Mouse (Mus musculus) kidney, adult 2 months (tissue): ENCODE measurements around the gene Trp53tg5. TPM values are rescaled to one million over a fixed set of nuclear protein-coding genes. Genes with fewer than 3 reads are reported as not detected.

Experiments used
- DNase-seq: peaks from one replicate; pipeline ENCODE4 v3.0.0; 2021
- H3K27ac ChIP-seq: fragments of 200-500 bp; 2 replicates; pipeline ENCODE4 v1.5.1; 2012; ENCODE audit warnings: low read depth, low read length, control low read depth, inconsistent platforms; ENCODE audit not compliant: insufficient read depth
- H3K27me3 ChIP-seq: fragments of 200-500 bp; replicated peaks from 2 replicates; pipeline ENCODE4 v1.6.1; 2012; ENCODE audit warnings: mild to moderate bottlenecking, moderate library complexity, low read length, inconsistent platforms; ENCODE audit not compliant: control insufficient read depth, insufficient read depth
- H3K36me3 ChIP-seq: fragments of 200-500 bp; 2 replicates; pipeline ENCODE4 v1.6.1; 2012; ENCODE audit warnings: mild to moderate bottlenecking, moderate library complexity, low read length, inconsistent platforms; ENCODE audit not compliant: control insufficient read depth, insufficient read depth
- H3K4me1 ChIP-seq: fragments of 200-500 bp; 2 replicates; pipeline ENCODE4 v1.6.1; 2011; ENCODE audit warnings: low read length; ENCODE audit not compliant: control insufficient read depth, insufficient read depth
- H3K4me3 ChIP-seq: fragments of 200-500 bp; 2 replicates; pipeline ENCODE4 v1.5.1; 2011; ENCODE audit warnings: mild to moderate bottlenecking, low read depth, low read length, control low read depth; ENCODE audit not compliant: insufficient read depth
- CTCF ChIP-seq: fragments of 200-500 bp; conservative IDR thresholded peaks from 2 replicates; pipeline ENCODE4 v1.5.1; 2011; ENCODE audit warnings: low read depth, mild to moderate bottlenecking, control low read depth, low read length, moderate library complexity, mixed read lengths; ENCODE audit not compliant: insufficient read depth, insufficient read length
- POLR2A ChIP-seq: fragments of 200-500 bp; IDR thresholded peaks from one replicate; pipeline ENCODE4 v1.6.1; 2011; ENCODE audit warnings: low read depth, low read length, control low read depth
- WGBS: fragments of 180-500 bp; shearing (Covaris S2); methylation state at CpG from one replicate; pipeline ENCODE4 v1.1.7; 2018; 5-methylcytosine and 5-hydroxymethylcytosine counted together
- polyA plus RNA-seq: library from polyadenylated mRNA; depleted of rRNA; stranded (reverse); fragments of >200 nt; gene quantifications from 2 replicates; pipeline ENCODE4 v1.2.3, GENCODE M21; 2012

Gene Trp53tg5
- polyA plus RNA-seq, 1 experiment, result not detected

DNA sequence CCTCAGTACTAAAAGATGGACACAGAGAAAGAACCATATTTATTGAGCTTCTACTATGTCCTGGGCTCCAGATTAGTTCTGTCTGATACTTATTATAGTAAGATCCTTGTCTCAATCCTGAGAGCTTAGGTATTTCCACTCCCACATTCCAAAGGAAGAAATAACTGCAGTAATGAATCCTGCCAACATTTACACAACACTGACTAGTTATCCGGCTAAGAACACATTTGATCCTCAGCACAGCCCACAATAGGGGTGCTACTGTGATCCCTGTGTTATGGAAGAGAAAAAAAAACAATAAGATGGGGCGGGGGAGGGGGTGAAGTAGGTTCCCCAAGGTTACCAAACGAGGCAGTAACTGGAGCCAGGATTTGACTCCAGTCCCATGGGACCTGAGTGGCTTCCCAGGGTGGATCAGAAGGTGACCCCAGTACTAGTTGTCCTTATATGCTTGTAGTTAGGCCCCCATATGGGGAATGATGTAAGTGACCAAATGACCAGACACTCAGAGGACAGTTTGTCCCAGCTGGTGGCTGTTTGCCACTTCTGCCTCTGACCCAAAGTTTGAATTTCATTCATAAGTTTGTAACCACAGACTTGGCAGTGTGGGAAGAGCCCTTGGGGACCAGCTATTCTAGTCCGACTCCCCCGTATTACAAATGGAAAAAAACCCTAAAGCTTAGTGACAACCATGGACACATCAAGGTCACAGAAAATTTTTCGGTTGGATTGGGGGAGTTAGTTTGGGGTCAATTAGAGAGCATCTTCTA is 17.9 kb downstream of the Trp53tg5 start:
- 30% methylated on average over 6 of the region's 6 CpGs for WGBS
- H3K4me3 ChIP-seq, result no peak overlapping the region
- peak overlapping the region; percentile 99 for H3K27ac ChIP-seq
- H3K27me3 ChIP-seq, result no peaks in the 10 kb centered on the region
- H3K36me3 ChIP-seq, result no peaks in the 10 kb centered on the region
- H3K4me1 ChIP-seq, result peaks cover 46% of the 10 kb centered on the region
- no peak for TF ChIP-seq CTCF
- no peak for TF ChIP-seq POLR2A
- peak; percentile 65 for DNase-seq

DNA sequence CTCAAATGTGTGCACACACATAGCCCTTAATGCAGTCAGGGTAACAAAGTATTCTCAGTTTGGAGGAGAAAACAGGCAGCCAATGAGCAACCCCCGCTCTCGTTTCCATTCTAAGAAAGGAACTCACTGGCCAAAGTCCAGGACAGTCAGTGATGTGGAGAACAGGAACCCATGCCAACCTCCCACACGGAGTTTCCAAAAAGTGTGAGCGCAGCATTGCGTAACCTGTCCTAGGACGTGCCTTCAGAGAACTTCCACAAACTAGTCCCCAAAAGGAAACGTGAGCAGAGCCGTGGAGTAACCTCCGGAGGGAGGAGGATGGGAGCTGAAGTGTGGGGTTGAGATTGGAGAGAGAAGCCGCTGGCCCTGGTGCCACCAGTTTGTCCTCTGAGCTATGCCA is 18.7 kb downstream of the Trp53tg5 start:
- Histone ChIP-seq H3K4me1 (peaks cover 46% of the 10 kb centered on the region), H3K27ac (peak overlapping the region; percentile 99), H3K27me3 (no peaks in the 10 kb centered on the region), H3K4me3 (0 out of 2 replicates have a peak overlapping the region, but pooled peaks have one; percentile 14), H3K36me3 (no peaks in the 10 kb centered on the region)
- no peak for TF ChIP-seq POLR2A
- TF ChIP-seq CTCF, result no peak
- peak; percentile 98 for DNase-seq
- 19% methylated on average over 10 of the region's 10 CpGs for WGBS

DNA sequence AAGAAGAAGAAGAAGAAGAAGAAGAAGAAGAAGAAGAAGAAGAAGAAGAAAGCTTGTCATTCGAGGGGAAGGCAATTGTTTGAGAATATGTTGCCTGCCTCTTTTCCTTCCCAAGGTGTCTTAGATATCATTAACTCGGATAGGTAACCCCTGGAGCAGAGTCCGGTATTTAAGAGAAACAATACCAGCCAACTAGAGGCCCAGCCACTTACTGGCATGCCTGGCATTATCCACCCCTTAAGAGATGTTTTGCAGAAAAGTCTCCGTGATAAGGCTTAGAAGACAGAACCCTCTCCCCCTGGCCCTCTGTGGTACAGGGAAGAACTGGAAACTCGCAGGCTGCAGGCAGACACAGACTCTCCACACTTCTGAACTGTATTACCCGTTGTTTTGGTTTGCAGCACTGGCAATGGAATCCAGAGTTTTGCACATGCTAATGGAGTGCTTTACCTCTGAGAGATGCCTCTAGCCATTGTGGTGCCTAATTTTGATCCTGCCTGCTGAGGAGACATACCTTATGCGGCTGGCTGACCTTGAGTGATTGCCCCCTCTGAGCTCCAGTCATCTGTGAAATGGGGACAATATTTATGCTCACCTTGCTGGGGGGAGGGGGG is 19.5 kb downstream of the Trp53tg5 start:
- 34% methylated on average over 7 of the region's 7 CpGs for WGBS
- no peak overlapping the region for H3K4me3 ChIP-seq
- H3K27me3 ChIP-seq, result no peaks in the 10 kb centered on the region
- peak overlapping the region; percentile 99 for H3K27ac ChIP-seq
- H3K36me3 ChIP-seq, result no peaks in the 10 kb centered on the region
- no peak for TF ChIP-seq POLR2A
- no peak for TF ChIP-seq CTCF
- peaks cover 46% of the 10 kb centered on the region for H3K4me1 ChIP-seq
- DNase-seq, result peak; percentile 76

DNA sequence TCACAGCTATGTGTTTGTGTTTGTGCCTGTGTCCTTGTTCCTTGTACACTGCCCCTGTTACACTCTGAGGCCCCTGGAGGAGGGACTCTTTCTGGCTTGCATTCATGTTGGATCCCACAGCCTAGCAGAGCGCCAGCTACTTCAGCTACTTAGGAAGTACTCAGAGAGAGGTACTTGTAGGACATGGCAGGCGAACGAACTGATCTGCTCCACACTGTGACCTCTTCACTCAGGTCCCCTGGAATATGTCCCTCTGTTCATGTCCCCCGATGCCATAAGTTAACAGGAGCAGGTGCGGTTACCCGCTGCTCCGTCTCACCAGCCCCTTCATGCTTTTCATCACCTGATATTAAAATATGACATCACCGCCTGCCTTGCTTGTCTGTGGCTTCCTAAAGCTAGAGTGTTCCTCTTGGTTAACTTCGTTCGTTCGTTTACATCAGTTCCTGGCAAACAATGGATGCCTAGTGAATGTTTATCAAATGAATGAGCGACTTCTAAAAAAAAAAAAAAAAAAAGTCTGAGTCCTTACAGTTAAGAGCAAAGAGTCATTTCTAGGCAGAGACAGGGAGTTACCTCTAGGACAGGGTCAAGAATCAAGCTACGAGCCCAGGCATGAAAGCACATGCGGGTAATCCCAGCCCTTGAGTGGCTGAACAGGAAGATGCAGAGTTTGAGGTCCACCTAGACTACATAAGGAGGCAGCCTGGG is 20.3 kb downstream of the Trp53tg5 start:
- TF ChIP-seq POLR2A, result no peak
- no peak for TF ChIP-seq CTCF
- H3K4me1 ChIP-seq, result peaks cover 46% of the 10 kb centered on the region
- no peaks in the 10 kb centered on the region for H3K27me3 ChIP-seq
- 52% methylated on average over 14 of the region's 14 CpGs for WGBS
- peak; percentile 72 for DNase-seq
- no peak overlapping the region for H3K4me3 ChIP-seq
- no peaks in the 10 kb centered on the region for H3K36me3 ChIP-seq
- H3K27ac ChIP-seq, result peak overlapping the region; percentile 99

DNA sequence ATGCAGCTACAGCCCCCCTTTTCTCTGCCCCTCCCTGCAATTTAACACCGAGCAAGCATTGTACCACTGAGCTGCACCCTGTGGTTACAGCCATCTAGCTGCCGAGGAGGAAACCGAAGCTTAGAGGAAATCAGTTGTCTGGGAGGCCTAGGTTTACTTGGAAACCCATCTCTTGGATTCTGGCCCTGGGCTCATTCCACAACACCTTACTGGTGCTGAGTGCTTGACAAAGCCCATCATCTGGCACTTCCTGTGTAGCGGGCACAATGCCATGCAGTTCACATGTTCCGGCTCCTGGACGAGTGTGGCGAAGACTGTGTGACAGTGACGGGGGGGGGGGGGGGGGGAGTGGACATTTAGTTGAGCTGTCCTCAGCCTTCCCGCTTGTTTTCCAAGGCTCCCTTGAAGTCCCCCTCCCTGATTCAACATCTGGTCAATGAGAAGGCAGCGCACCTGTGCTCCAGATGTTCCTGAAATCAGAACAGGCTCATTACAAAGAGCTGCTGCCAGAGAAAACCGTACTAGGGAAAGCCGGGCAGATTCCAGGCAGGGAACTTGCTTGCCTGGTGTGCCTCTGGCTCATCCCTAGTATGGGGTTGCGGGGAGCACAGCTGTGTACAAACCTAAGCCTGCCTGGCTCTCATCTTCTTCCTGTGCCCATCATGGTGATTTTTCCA is 21.4 kb downstream of the Trp53tg5 start:
- Histone ChIP-seq H3K36me3 (no peaks in the 10 kb centered on the region), H3K27me3 (no peaks in the 10 kb centered on the region), H3K4me3 (no peak overlapping the region), H3K4me1 (peaks cover 39% of the 10 kb centered on the region), H3K27ac (no peak overlapping the region)
- peak; percentile 54 for DNase-seq
- 33% methylated on average over 12 of the region's 13 CpGs for WGBS
- no peak for TF ChIP-seq POLR2A
- no peak for TF ChIP-seq CTCF

DNA sequence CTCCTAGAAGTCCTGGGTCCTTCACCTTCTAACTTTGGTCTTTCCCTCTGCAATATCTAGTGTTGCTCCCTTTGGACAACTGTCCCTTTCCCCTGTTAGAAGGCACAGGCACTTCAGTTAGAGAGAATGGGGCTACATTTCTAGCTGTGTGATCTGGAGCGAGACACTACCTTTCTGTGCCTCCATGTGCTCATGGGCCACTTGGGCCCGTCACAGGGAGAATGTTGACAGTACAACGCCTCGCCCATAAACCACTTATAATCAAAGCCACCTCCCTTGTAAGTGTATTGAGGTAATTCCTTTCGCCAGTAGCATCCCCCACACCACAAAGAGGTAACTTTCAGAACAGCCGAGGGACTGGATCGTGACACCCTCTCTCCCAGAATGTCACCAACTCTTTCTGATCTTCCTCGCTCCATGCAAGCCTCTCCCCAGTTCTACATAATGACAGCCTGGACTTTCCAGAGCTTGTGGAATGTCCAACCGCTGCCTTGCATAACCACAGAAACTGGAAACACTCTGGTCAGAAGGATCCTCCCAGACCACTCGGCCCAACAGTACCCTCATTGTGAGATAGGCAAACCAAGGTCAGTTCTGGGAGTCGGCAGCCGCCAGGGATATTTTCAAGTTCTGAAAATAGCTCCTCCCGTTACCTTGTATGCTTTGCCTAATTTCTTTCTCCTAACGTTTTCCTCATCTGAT is 24.0 kb downstream of the Trp53tg5 start:
- DNase-seq, result no peak
- no peaks in the 10 kb centered on the region for H3K27me3 ChIP-seq
- no peak for TF ChIP-seq CTCF
- no peak for TF ChIP-seq POLR2A
- H3K27ac ChIP-seq, result no peak overlapping the region
- WGBS, result 82% methylated on average over 14 of the region's 14 CpGs
- H3K4me1 ChIP-seq, result peaks cover 19% of the 10 kb centered on the region
- H3K36me3 ChIP-seq, result no peaks in the 10 kb centered on the region
- H3K4me3 ChIP-seq, result no peak overlapping the region
